Mouse (Mus musculus) ovary, postnatal 10 days (tissue): ENCODE results near the gene Ick.
"Not testable (repeated sequence)": the region's sequence is repeated elsewhere in the genome, so short reads cannot be mapped to it uniquely, and the experiment has no call there.

Experiments used
- DNase-seq: peaks from one replicate; pipeline ENCODE4 v3.0.0; 2022; ENCODE audit warnings: low spot score

Ick gene

GRCm38 (mm10) chr9:78108796-78109239, at the start of gene Ick, which contains the start of gene Fbxo9:
Gene Ick, plus strand, starts transcription at chr9:78109192.
Gene Fbxo9, minus strand, starts transcription at chr9:78109065.
- peak; percentile 64 for DNase-seq

DNA sequence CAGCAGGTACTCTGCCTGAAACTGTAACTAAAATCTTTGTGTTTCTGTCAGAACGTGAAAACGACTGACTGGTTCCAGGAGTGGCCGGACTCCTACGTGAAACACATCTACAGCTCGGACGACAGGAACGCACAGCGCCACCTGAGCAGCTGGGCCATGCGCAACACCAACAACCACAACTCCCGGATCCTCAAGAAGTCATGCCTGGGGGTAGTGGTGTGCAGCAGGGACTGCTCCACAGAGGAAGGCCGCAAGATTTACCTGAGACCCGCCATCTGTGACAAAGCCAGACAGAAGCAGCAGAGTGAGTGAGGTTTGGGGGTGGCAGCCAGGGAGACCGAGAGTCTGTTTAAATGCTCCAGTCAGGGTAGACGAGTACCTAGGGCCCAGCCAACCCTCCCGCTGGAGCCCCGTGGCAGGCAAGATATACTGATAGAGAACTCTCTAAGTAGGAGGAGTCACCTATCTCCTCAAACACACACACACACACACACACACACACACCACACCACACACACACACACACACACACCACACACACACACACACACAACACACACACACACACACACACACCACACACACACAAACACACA, 49.4 kb upstream of the Ick start:
- no peak for DNase-seq

GRCm38 (mm10) chr9:78062392-78062791, 46.6 kb upstream of the Ick start:
- DNase-seq = no peak

DNA sequence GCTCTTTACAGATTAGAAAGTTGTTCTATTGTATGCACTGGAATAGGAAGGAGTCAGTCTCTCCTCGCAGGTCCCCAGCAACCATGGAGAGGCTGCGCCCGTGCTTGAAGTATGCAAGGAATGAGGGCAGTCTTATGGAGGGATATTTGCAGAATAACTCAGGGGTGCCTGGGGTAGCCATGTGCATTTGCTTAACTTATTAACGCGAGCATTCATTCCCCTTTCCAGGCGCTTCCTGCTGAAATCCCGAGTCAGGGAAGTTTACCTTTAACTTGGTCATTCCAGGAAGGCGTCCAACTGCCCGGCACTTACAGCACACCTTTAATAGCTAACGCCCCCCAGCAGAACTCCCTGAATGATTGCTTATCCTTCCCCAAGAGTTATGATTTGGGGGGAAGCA, 44.9 kb upstream of the Ick start:
- DNase-seq = no peak

DNA sequence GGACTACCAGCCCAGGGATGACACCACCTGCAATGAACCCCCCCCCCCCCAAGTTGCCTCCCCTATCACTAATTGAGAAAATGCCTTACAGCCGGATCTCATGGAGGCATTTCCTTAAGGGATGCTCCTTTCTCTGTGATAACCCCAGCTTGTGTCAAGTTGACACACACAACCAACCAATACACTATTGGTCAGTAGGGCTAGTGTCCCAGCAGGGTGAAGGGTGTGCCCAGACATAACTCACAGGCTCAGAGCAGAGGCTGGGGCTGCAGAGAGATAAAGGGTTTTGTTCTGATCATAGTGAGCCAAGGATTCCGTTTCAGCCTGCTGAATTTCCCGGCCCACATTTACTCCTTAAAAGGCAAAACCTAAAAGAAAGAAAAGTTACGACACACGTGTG, 38.5 kb upstream of the Ick start:
- no peak for DNase-seq

GRCm38 (mm10) chr9:78071626-78072025, 37.4 kb upstream of the Ick start:
- no peak for DNase-seq

- not testable (repeated sequence) for DNase-seq
Measured at GRCm38 (mm10) chr9:78073291-78073690, 35.7 kb upstream of the Ick start.

- DNase-seq = no peak
Measured at GRCm38 (mm10) chr9:78073713-78074340, 35.2 kb upstream of the Ick start.

DNA sequence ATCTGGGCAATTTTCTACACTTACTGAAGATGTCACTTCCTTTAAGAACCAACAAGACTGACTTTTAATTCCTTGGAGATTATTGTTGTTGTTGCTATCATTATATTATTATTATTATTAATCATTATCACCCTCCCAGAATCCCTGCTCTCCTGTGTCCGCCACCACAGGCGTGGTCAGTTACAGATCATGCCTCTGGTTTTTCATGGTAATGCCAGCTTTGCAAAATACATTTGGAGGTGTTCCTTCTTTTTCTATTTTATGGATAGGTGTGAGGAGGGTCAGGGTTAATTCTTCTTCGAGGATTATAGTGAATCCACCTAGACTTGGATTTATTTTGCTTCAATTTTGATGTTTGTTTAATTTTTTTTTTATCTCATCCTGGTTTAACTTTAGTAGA, 33.7 kb upstream of the Ick start:
- DNase-seq = no peak

DNA sequence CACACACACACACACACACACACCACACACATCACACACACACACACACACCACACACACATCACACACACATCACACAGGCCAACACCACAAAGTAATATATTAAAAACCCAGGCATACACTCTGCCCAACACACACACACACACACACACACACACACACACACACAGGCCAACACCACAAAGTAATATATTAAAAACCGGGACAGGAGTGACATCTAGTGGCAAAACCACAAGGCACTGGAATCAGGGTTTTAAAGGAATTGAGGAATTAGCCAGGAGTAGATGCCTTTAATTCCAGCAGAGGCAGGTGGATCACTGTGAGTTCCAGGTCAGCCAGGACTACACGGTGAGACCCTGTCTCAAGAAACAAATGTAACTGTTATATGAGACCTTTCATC, 30.8 kb upstream of the Ick start:
- no peak for DNase-seq

- no peak for DNase-seq
Measured at GRCm38 (mm10) chr9:78081835-78082234, 27.2 kb upstream of the Ick start.

GRCm38 (mm10) chr9:78084341-78084740, 24.7 kb upstream of the Ick start:
- DNase-seq = no peak

DNA sequence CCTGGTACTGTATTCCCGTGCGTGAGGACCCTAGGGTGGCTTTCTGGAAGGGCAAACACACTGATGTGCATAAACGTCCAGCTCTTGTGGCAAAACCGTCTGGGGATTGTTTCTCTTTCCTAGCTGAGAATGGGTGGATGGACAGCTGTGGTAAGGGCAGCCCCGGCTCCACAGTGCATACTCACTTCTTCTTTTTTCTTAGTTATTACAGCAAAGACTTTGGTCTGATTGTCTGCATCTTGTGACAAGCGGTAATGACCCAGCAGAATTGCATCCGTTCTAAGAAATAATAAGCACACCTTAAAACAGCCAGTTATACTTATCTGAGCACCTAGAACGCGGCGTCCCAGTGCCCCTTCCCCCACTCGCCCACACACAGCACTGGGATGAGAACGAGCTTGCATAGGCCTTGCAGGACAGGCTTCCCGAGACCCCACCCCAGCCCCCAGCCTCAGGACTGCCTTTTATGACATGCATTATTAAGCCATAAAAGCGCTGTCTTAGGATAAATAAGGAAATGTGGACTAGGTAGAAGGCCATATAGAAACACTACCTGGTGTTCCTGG, 23.2 kb upstream of the Ick start:
- DNase-seq = no peak

DNA sequence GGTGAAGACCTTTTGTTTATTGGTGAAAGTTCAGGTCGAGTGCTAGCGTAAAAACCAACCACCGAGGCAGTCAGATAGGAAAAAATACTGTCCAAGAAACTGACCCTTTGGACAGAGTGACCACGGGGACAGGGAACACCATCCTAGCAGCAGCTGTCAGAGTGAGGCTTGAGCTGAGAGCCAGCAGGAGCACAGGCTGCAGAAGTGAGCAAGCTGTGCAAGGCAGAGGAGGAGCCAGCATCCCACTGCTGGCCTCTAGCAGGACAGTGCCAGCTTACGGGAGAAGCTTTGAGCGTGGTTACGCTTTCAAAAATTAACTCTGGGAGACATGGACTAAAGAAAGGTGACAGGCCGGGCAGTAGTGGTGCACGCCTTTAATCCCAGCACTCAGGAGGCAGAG, 21.2 kb upstream of the Ick start:
- DNase-seq = no peak

DNA sequence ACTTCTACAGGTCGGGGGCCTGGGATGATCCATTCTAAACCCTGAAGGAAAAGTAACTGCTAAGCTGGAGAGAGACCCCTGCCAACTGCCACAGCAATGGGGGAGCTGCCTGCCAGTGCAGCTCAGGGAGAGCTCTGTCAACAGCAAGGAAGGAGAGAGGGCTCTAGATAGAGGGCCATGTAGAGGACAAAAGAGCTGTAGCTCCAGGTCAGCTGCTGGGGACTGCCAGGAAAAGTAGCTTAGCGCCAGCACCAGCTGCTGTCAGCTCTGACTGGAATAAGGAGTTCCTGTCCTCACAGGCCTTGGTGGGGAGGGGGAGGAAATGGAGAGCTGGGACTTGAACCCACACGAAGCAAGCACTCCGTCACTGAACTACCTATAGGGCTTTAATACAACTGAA, 20.5 kb upstream of the Ick start:
- DNase-seq = no peak

DNA sequence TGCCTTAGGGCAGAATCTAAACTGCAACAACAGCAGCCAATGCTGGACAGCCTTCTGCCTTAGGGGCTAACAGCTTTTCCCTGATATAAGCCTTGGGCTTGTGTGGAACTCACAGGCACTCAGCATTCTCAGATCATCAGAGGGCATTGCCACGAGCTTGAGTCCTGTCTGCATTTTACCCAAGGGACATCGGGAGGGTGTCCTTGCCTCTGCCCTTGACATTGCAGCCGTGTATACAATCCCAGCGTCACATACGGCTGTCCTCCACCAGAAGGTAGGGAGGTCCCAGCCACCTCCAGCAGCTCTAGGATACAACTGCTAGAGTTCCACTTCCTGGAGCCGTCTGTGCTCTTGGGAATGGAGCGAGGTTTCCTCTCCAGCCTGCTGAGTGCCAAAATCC, 20.0 kb upstream of the Ick start:
- no peak for DNase-seq

- no peak for DNase-seq
Measured at GRCm38 (mm10) chr9:78089906-78090305, 19.1 kb upstream of the Ick start.

- DNase-seq = no peak
Measured at GRCm38 (mm10) chr9:78090596-78090995, 18.4 kb upstream of the Ick start.

DNA sequence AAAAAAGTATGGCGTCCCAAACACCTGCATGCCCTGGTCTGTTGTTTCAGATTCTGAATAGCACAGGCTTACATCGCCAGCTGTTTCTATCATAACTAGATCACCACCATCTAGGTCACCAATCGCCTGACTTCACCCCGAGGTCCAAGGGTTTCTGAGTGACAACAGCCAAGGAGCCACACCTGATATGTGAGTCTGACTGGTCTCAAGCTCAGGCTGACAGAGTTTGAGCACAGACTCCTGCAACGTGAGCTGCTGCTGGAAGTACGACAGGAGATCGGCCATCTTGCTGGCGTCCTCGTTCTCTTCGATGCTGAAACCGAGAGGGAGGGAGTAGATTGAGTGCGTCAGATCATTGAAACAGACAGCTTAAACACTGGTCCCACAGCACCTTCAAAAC, 13.3 kb upstream of the Ick start:
- no peak for DNase-seq

- DNase-seq = no peak
Measured at GRCm38 (mm10) chr9:78096376-78096775, 12.6 kb upstream of the Ick start.

DNA sequence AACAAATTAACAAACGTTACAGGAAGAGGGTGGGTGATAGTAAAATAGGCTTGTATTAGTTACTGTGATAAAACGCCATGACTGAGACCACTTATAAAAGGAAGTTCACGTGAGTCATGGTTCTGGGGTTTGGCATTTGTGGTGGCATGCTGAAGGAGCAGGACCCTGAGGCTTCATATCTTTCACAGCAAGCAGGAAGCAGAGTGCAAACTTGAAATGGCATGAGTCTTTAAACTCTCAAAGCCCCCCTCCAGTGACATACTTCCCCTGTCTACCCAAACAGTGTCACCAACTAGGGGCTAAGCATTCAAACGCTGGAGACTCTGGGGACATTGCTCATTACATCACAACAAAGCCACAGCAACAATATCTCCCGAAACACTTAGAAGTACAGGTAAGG, 8.0 kb upstream of the Ick start:
- no peak for DNase-seq

DNA sequence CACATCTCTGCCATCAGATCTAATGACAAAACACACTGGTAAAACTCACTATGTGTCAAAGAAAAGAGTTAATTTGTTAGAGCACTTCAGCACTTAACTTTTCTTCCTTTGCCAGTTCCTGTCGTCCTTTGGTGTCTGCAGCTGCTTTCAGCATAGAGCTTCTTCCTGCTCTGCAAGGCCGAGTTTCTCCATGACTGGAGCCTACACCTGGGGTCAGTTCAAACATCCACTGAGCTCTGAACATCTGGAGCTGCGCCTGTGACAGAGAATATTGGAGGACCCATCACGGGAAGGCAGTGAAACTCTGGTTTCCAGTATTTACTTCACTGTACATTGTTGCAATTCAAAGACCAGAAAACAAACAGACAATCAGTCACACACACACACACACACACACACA, 7.6 kb upstream of the Ick start:
- DNase-seq = no peak

GRCm38 (mm10) chr9:78103965-78104560, 4.9 kb upstream of the Ick start:
- no peak for DNase-seq
